Mouse (Mus musculus) layer of hippocampus, adult 18-20 months (tissue): ENCODE data around the gene Mpzl1. TPM values are rescaled to one million over a fixed set of nuclear protein-coding genes. Genes with fewer than 3 reads are reported as not detected.

Experiments
- DNase-seq, 2 experiments: peaks; one replicate each; pipeline ENCODE4 v3.0.0; 2022; ENCODE audit warnings: low spot score in 2 of 2
- total RNA-seq, 2 experiments: library from RNA; stranded (reverse); gene quantifications; 2 replicates each; pipeline ENCODE4 v1.2.3; 2021

Gene Mpzl1
- total RNA-seq, 2 experiments from 2014 or later, result 28.4 to 31.0 TPM

DNA sequence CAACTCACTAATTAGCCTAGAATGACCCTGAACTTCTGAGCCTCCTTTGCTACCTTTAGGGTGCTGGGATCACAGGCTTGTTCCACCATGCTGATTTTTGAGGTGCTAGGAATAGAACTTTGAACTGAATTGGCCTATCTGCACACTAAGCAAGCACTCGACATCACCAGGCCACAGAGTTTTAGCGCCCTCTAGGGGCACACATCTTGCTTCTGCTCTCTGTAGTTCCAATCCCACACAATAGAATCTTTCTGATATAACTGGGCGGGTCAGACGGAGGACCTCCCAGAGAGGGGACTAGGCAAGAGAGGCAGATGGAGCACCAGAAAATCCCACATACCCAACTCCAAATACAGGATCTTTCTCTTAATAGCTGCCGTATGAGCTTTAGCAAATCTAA lies 24.3 kb upstream of the Mpzl1 start:
- DNase-seq, result peak; percentile 66 to 93

GRCm38 (mm10) chr1:165655482-165655881 lies 21.1 kb upstream of the Mpzl1 start:
- no peak for DNase-seq

DNA sequence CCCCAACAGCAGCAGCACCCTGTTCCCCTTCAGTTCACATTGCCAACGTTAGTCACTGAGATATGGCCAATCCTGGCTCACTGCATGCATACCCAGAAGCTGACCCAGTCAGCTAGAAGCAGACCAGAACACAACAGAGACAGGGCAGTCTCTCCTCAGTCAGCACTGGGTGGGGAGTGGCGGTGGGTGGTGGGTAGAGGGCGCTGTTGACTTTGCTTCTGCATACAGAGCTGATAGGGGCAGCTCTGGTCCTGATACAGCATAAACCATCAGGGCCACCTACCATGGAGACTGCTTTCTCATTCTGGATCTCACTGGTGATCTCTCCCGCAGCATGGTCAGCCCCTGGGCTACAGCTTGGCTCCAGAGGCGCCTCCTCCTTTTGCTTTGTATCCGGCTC lies 20.7 kb upstream of the Mpzl1 start:
- DNase-seq, result no peak

- DNase-seq, result no peak
Measured at GRCm38 (mm10) chr1:165653126-165653885, 19.0 kb upstream of the Mpzl1 start.

DNA sequence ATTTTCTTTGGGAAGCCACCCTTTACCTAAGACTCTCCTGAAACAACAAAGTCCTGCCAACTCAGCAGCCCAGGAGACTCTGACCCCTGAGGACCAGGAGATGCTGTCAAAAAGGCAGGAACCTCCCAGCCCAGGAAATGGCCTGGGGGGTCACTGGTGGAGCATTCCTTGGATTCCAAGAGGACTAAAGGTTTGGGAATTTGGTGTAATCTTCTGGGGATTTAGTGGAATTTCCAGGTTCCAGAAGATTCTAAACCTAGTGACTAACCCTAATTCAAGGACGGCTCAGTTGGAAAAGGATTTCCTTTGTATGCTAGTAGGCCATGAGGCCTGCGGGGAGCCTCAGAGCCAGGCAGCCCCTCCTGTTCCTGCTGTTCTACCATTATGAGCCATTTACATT lies 18.2 kb upstream of the Mpzl1 start:
- no peak for DNase-seq

DNA sequence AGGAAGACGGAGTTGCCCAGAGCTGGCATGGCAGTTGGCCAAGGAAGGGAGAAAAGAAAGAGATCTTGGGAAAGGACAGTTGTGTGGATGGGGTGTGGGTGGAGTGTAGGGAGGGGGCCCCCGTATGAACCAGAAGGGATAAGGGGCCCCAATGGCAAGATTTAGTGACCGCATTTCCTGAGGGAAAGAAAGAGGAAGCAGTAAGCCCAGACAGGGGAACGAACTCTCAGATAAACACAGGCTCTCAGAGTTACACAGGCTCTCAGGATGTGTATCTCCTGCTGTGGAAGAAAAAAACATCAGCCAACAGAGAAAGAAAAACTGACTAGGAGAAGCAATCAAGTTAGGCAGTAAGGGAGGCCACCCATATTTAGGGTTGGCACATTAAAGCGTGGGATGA lies 16.8 kb upstream of the Mpzl1 start:
- DNase-seq, result no peak

- DNase-seq, result no peak
Measured at GRCm38 (mm10) chr1:165645102-165645501, 10.8 kb upstream of the Mpzl1 start.

DNA sequence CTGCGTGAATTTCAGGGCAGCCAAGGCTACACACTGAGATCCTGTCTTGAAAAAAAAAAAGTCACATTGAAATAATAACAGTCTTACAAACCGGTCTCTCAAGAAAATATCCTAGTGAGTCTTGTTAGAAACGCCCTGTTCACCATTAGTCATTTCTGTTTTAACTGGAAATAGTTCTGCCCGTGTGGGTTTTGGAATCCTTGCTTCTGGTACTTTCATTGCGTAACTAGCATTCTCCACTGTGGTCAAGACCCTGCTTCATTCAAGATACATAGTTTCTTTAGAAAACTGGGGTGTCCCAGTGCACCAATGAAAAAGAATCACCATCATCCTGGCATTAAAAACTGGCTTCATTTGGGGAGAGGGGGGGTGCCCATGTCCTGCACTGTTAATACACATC lies 9.4 kb upstream of the Mpzl1 start:
- DNase-seq, result no peak

GRCm38 (mm10) chr1:165642780-165643311 lies 8.5 kb upstream of the Mpzl1 start:
- peak in 1 of 2 experiments; percentile 51 for DNase-seq

DNA sequence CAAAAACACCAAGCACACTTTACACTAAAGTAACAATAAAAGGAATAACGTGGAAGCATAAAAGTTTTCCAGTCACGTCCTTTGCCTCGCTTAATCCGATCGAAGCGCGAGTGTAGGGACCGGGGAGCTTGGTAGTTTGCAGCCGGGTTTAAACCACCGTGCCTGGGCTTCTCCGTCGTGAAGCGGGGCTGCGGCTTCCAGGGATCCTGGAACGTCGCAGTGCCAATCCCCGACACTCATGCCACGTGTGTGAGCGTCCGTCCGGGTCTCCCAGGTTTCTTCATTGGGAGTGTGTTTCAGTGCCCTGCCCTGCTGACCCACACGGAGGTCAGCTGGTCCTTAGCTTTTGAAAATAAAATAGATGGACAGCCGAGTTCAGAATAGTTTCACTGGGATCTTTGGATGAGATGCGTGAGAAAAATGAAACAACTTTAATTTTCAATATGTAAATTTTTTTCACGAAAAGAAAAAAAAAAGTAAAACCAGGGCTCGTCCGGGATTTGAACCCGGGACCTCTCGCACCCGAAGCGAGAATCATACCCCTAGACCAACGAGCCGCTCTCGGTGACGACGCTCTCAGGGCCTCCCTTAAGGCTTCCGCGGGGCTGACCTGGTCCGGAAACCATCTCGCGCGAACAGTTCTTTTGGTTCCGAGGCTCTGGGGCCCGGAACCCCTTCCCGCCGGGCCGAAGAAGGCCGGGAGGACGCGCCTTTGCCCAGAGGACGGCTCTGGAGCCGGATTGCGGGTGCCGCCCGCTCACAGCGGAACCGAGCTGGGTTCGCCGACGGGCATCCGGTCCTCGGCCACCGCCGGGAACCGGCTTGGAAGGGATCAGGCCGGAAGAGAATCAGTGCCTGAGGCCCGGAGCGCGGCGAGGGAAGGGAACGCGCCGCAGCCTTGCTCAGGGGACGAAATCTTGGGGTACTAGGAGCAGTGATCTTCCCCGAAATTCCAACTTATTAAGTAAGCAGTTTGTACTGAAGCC lies 7.7 kb upstream of the Mpzl1 start:
- peak; percentile 90 to 95 for DNase-seq

DNA sequence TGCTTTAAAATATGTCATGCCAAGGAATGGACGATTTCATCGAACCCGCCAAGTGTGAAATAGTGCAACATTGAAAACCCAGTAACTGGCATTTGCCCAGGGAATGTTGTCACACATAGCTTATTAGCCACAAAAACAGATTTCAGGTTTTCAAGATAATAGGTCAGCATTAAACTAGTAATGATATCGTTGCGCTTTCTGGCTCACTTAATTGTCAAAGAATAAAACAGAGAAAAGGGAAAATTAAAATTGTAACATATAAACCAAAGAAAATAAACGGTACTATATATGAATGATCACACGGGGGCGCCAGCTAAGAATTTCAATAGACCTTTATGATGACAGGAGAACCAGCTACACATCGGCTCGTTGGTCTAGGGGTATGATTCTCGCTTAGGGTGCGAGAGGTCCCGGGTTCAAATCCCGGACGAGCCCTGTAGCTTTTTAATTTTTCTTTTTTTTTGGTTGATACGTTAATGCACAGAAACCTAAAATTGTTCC lies 7.0 kb upstream of the Mpzl1 start:
- peak; percentile 62 to 89 for DNase-seq

- no peak for DNase-seq
Measured at GRCm38 (mm10) chr1:165636289-165636688, 2.0 kb upstream of the Mpzl1 start.

GRCm38 (mm10) chr1:165635055-165635897 lies 938 bp upstream of the Mpzl1 start:
- DNase-seq, result no peak

- DNase-seq, result no peak
Measured at GRCm38 (mm10) chr1:165633345-165633744, 993 bp downstream of the Mpzl1 start.

GRCm38 (mm10) chr1:165631136-165631535 lies 3.2 kb downstream of the Mpzl1 start:
- no peak for DNase-seq

- no peak for DNase-seq
Measured at GRCm38 (mm10) chr1:165629975-165630374, 4.4 kb downstream of the Mpzl1 start.

- no peak for DNase-seq
Measured at GRCm38 (mm10) chr1:165628603-165629002, 5.7 kb downstream of the Mpzl1 start.

DNA sequence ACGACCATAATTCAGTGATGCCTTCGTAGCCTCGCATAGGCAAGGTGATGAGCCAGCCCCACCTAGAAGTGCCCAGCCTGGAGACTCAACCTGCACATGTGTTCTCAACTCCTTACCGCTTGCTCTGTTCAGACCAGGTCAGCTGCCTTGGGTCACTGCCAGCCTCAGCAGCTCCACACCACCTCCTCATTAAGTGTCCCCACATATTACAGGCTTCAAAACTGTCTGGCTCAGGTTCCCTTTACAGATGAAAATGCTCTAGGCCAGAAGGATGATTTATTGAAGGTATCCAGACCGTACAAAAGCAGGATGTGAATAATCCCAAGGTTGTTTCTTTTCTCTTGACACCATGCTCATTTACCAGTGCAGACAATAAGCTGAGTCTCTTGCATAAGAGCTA lies 8.4 kb downstream of the Mpzl1 start:
- no peak for DNase-seq

DNA sequence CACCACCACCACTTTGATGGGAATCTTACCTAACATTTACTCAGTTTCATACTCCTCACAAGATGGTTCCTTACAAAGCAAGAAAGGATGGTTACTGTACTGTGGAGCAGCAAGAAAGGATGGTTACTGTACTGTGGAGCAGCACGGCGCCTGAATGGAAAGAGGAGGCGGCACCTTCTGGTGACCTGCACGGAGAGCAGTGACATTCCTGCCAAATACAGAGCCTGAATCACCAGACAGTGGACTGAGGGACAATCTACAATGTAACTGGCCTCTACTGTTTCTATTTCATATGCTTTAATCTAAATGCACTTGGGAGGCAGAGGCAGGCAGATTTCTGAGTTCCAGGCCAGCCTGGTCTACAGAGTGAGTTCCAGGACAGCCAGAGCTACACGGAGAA lies 9.3 kb downstream of the Mpzl1 start:
- no peak for DNase-seq

GRCm38 (mm10) chr1:165618201-165618624 lies 16.1 kb downstream of the Mpzl1 start:
- DNase-seq, result peak in 1 of 2 experiments; percentile 62
